Mouse (Mus musculus) lung, adult 2 months (tissue): ENCODE results near the gene Olfr283.
A peak's percentile ranks its signal among the peaks of the same experiment; 100 is the strongest.

Experiments used
- CTCF ChIP-seq: fragments of 200-500 bp; IDR thresholded peaks from 2 replicates; pipeline ENCODE4 v1.5.1; 2011; ENCODE audit warnings: mild to moderate bottlenecking, low read length, control low read depth; ENCODE audit not compliant: insufficient read depth
- POLR2A ChIP-seq: fragments of 200-500 bp; IDR thresholded peaks from 2 replicates; pipeline ENCODE4 v1.6.1; 2011; ENCODE audit warnings: low read depth, mild to moderate bottlenecking, control low read depth, low read length, borderline replicate concordance; ENCODE audit errors: extremely low read depth

- no peak for TF ChIP-seq POLR2A
- TF ChIP-seq CTCF, result peak; percentile 34; the same call in 1 of the 2 replicates
Measured at GRCm38 (mm10) chr15:98408406-98409060, 27.8 kb upstream of the Olfr283 start.
